In the genomic region with DNA sequence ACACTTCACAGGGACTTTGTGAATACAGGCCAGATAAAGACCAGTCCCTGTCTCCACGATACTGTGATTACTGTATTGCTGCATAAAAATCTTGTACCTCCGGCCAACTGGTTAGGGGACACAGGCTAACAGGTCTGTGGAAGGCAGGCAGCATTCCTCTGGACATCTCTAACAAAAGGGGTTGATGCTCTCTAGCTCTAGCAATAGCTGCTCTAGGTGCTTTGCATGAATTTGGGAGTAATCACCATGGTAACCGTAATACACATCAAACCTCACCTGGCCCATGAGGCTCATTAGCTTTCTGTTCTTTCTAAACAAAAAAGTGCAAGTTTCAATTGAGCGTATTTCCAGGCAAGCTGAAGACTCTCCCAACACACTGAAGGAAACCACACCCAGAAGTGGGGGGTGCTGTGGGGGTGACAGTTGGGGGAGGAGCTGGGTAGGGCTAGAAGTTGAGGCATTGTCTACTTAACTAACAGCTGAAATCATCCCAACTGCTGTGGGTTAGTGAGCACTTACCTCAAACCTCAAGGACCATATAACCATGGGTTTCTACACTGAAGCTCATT, we compare ENCODE assay signal across 8 mouse cellular contexts.
DNase-seq lines count a peak whose midpoint lies in the region; ATAC-seq and TF ChIP-seq lines count a peak whose summit lies in the region.

No protein-coding gene starts in this region.

- H3K4me2 ChIP-seq in forebrain, embryonic 11.5 days (ENCODE audit: low read depth, low read length, severe bottlenecking) = no peak overlapping the region
- no peak overlapping the region for H3K4me2 ChIP-seq in forebrain, embryonic 12.5 days
- H3K4me2 ChIP-seq in heart, postnatal 0 days (ENCODE audit: low read depth, low read length) = peak overlapping the region; percentile 10; the same call in 1 of the 2 replicates

- ATAC-seq in forebrain, embryonic 11.5 days (replicated peaks; ENCODE audit: low FRiP score) = 0 out of 2 replicates have a peak, but pooled peaks have one; percentile 44
- ATAC-seq in forebrain, embryonic 12.5 days (ENCODE audit: low FRiP score) = no peak
- ATAC-seq in heart, postnatal 0 days (ENCODE audit: insufficient read depth, low read depth) = peak; percentile 51; the same call in 1 of the 2 replicates
- ATAC-seq in megakaryocyte progenitor cell, adult 5-6 weeks (replicated peaks; ENCODE audit: poor library complexity) = peak; percentile 63

- no peak for DNase-seq in forebrain, embryonic 11.5 days (ENCODE audit: low spot score)
- peak; percentile 79 for DNase-seq in CD4-positive helper T cell, adult 2 months (ENCODE audit: low read depth, low spot score)
- DNase-seq in heart, postnatal 0 days (ENCODE audit: low spot score) = no peak
- DNase-seq in left cerebral cortex, adult 9 months (ENCODE audit: low spot score in 2 of 2) = no peak
- no peak for DNase-seq in frontal cortex, postnatal 10 days (ENCODE audit: low spot score in 2 of 2)
- no peak for DNase-seq in embryo, embryonic 10 days (ENCODE audit: low spot score)

- no peak overlapping the region for H3K9ac ChIP-seq in forebrain, embryonic 11.5 days (ENCODE audit: low read length)
- H3K9ac ChIP-seq in forebrain, embryonic 12.5 days = no peak overlapping the region
- H3K9ac ChIP-seq in heart, postnatal 0 days (replicated peaks; ENCODE audit: low read depth, low read length) = no peak overlapping the region

- no peaks in the 10 kb centered on the region for H3K9me3 ChIP-seq in forebrain, embryonic 11.5 days (ENCODE audit: control insufficient read depth, low read length)
- no peaks in the 10 kb centered on the region for H3K9me3 ChIP-seq in forebrain, embryonic 12.5 days
- H3K9me3 ChIP-seq in heart, postnatal 0 days (replicated peaks; ENCODE audit: control insufficient read depth, low read length) = no peaks in the 10 kb centered on the region

- no peaks in the 10 kb centered on the region for H3K27me3 ChIP-seq in forebrain, embryonic 11.5 days (ENCODE audit: control insufficient read depth, insufficient read depth, low read length)
- no peaks in the 10 kb centered on the region for H3K27me3 ChIP-seq in forebrain, embryonic 12.5 days
- H3K27me3 ChIP-seq in heart, postnatal 0 days (ENCODE audit: control insufficient read depth, insufficient read depth, low read length) = no peaks in the 10 kb centered on the region

- no peak overlapping the region for H3K4me3 ChIP-seq in forebrain, embryonic 11.5 days (ENCODE audit: low read depth, low read length)
- H3K4me3 ChIP-seq in forebrain, embryonic 12.5 days (replicated peaks) = no peak overlapping the region
- H3K4me3 ChIP-seq in heart, postnatal 0 days (ENCODE audit: low read depth, low read length) = no peak overlapping the region

- no peak for TF ChIP-seq CTCF in heart, postnatal 0 days (IDR thresholded peaks at IDR 0.05; ENCODE audit: low read depth)

- TF ChIP-seq EP300 in heart, postnatal 0 days (IDR thresholded peaks at IDR 0.05; ENCODE audit: low read depth) = no peak

- no peaks in the 10 kb centered on the region for H3K36me3 ChIP-seq in forebrain, embryonic 11.5 days (ENCODE audit: control insufficient read depth, insufficient read depth, low read length)
- no peaks in the 10 kb centered on the region for H3K36me3 ChIP-seq in forebrain, embryonic 12.5 days (replicated peaks)
- peaks cover 39% of the 10 kb centered on the region for H3K36me3 ChIP-seq in heart, postnatal 0 days (replicated peaks; ENCODE audit: control insufficient read depth, insufficient read depth, low read length)

- no peak overlapping the region for H3K27ac ChIP-seq in forebrain, embryonic 11.5 days (ENCODE audit: low read depth, low read length)
- no peak overlapping the region for H3K27ac ChIP-seq in forebrain, embryonic 12.5 days
- no peak overlapping the region for H3K27ac ChIP-seq in heart, postnatal 0 days (ENCODE audit: low read depth)

- WGBS in forebrain, embryonic 11.5 days = 64% methylated on average over 4 of the region's 4 CpGs
- WGBS in forebrain, embryonic 12.5 days = 57% methylated on average over 4 of the region's 4 CpGs
- WGBS in heart, postnatal 0 days = 58% methylated on average over 4 of the region's 4 CpGs

- H3K4me1 ChIP-seq in forebrain, embryonic 11.5 days (replicated peaks; ENCODE audit: control insufficient read depth, insufficient read depth, low read length) = no peaks in the 10 kb centered on the region; the same call in 1 of the 2 replicates
- peaks cover 11% of the 10 kb centered on the region for H3K4me1 ChIP-seq in forebrain, embryonic 12.5 days
- H3K4me1 ChIP-seq in heart, postnatal 0 days (ENCODE audit: control insufficient read depth, insufficient read depth) = peaks cover 26% of the 10 kb centered on the region
